Mouse (Mus musculus) hindbrain, embryonic 15.5 days (tissue): ENCODE results near the gene Fbh1. TPM values are rescaled to one million over a fixed set of nuclear protein-coding genes. Genes with fewer than 3 reads are reported as not detected.
"Not testable (repeated sequence)": the region's sequence is repeated elsewhere in the genome, so short reads cannot be mapped to it uniquely, and the experiment has no call there.

ENCODE experiments used
- ATAC-seq: fragments of 200-750 bp; cut with Nextera tagmentation; 2 replicates; pipeline ENCODE4 v1.8.0; 2017; ENCODE audit warnings: low read depth, moderate number of reproducible peaks, moderate TSS enrichment; ENCODE audit not compliant: low FRiP score
- H3K27ac ChIP-seq: fragments of 300-500 bp; sonication (generic); replicated peaks from 2 replicates; pipeline ENCODE4 v1.5.1; 2015; ENCODE audit warnings: mild to moderate bottlenecking, inconsistent platforms
- H3K27me3 ChIP-seq: fragments of 300-500 bp; sonication (generic); 2 replicates; pipeline ENCODE4 v1.6.1; 2015; ENCODE audit warnings: control low read depth, inconsistent platforms
- H3K36me3 ChIP-seq: fragments of 300-500 bp; sonication (generic); 2 replicates; pipeline ENCODE4 v1.6.1; 2015; ENCODE audit warnings: control low read depth, inconsistent platforms
- H3K4me1 ChIP-seq: fragments of 300-500 bp; sonication (generic); replicated peaks from 2 replicates; pipeline ENCODE4 v1.6.1; 2015; ENCODE audit warnings: control low read depth, inconsistent platforms
- H3K4me2 ChIP-seq: fragments of 300-500 bp; sonication (generic); 2 replicates; pipeline ENCODE4 v1.6.1; 2015; ENCODE audit warnings: moderate library complexity, mild to moderate bottlenecking, inconsistent platforms
- H3K4me3 ChIP-seq: fragments of 300-500 bp; sonication (generic); 2 replicates; pipeline ENCODE4 v1.5.1; 2015; ENCODE audit warnings: mild to moderate bottlenecking, inconsistent platforms
- H3K9ac ChIP-seq: fragments of 300-500 bp; sonication (generic); 2 replicates; pipeline ENCODE4 v1.6.1; 2015; ENCODE audit warnings: inconsistent platforms
- H3K9me3 ChIP-seq: fragments of 300-500 bp; sonication (generic); 2 replicates; pipeline ENCODE4 v1.6.1; 2016; ENCODE audit warnings: control low read depth, inconsistent platforms
- WGBS: fragments of 180-500 bp; shearing (Covaris S2); methylation state at CpG from one replicate; pipeline ENCODE4 v1.1.7; 2015; 5-methylcytosine and 5-hydroxymethylcytosine counted together
- polyA plus RNA-seq: library from polyadenylated mRNA; unstranded; fragments of >200 nt; fragmentation: Nextera tagmentation; extraction: Ambion mirVana; gene quantifications from 2 replicates; pipeline ENCODE4 v1.2.1, GENCODE M21; 2015

The Fbh1 gene
- polyA plus RNA-seq, 1 experiment from 2014 or later, result 128 TPM

DNA sequence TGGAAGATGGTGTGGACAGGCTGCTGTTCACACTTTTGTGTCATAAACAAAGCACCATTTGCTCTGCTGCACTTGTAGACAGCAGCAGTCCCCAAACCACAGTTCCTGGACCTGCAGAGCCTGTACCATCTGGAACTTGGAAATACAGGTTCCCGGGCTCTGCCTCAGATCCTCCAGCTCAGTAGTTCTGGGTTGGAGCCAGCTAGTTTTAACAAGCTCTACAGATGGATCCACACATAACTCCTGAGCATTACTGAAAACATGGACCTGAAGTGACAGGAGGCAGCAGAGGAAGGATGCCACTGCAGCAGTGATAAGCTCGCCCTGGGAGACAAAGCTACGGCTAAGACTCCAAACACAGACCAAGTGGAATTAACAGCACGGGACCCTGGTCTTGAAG is 62.8 kb downstream of the Fbh1 start:
- no peak for ATAC-seq
- Histone ChIP-seq H3K9ac (no peak overlapping the region), H3K27ac (no peak overlapping the region), H3K4me1 (no peaks in the 10 kb centered on the region), H3K9me3 (no peaks in the 10 kb centered on the region), H3K36me3 (no peaks in the 10 kb centered on the region), H3K4me2 (no peak overlapping the region), H3K4me3 (no peak overlapping the region), H3K27me3 (no peaks in the 10 kb centered on the region)
- WGBS, result 87% methylated on average over 4 of the region's 4 CpGs

DNA sequence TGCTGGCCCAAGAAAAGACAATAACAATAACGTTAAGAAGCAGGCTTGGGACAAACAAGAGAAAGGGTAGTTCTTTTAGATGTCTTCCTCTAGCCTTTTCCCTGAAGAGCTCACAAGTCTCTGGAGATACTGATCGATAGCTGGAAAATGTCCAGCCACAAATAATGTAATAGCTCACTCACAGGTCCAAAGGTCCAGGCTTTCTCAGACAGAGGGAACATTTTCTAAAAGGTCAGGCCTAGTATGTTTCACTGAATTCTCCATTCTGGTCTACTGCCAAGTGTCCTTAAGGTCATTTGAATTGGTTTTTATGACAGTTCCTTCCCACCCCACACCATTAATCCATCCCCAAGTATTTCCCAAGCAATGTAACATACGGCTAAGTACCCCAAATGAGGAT is 64.4 kb downstream of the Fbh1 start:
- Histone ChIP-seq H3K27me3 (no peaks in the 10 kb centered on the region), H3K36me3 (no peaks in the 10 kb centered on the region), H3K27ac (no peak overlapping the region), H3K4me2 (no peak overlapping the region), H3K4me1 (no peaks in the 10 kb centered on the region), H3K9me3 (no peaks in the 10 kb centered on the region), H3K9ac (no peak overlapping the region), H3K4me3 (no peak overlapping the region)
- WGBS, result 70% methylated on average over 3 of the region's 3 CpGs
- no peak for ATAC-seq

DNA sequence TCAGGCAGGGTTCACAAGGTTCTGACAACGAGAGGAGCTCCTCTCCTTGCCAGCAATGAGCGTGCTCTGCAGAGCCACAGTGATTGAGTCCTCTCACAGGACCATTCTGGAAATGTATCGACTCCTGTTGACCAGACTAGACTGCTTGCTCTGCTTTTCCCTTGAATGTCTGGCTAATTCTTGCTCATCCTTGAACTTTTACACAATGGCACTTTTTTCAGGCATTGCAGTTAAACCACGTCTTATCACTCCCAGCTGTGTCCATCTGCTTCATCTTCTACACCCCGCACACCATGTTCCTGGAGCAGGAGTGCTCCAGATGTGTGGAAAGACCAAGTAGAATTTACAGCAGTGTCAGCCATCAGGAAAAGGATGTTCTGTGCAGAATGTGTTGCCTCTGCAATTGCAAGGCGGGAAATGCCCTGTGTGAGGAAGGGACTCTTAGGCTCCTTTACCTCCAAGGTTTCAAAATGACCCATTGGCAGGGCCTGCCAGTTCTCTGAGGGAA is 64.8 kb downstream of the Fbh1 start:
- Histone ChIP-seq H3K36me3 (no peaks in the 10 kb centered on the region), H3K9ac (no peak overlapping the region), H3K27ac (no peak overlapping the region), H3K4me3 (no peak overlapping the region), H3K4me1 (no peaks in the 10 kb centered on the region), H3K9me3 (no peaks in the 10 kb centered on the region), H3K27me3 (peaks cover 1% of the 10 kb centered on the region; the same call in 1 of the 2 replicates), H3K4me2 (no peak overlapping the region)
- 88% methylated on average over 6 of the region's 6 CpGs for WGBS
- no peak for ATAC-seq

DNA sequence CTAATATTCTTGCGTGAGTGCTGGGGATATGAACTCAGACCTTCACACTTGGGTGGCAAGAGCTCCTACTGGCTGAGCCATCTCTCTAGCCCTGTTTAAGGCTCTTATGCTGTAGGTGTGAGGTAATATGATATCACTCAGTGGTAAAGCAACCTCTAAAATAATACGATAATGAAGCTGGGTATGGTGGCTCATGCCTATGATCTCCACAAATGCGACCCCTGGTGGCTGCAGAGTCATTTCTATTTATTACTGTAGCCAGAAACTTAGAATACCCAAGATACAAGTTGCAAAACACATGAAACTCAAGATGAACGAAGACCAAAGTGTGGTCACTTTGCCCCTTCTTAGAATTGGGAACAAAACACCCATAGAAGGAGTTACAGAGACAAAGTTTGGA is 67.3 kb downstream of the Fbh1 start:
- Histone ChIP-seq H3K27me3 (peaks cover 19% of the 10 kb centered on the region), H3K4me1 (peaks cover 17% of the 10 kb centered on the region)
- not testable (repeated sequence) for H3K9me3 ChIP-seq, H3K27ac ChIP-seq, H3K4me3 ChIP-seq, H3K36me3 ChIP-seq, H3K4me2 ChIP-seq, H3K9ac ChIP-seq, ATAC-seq
- 54% methylated on average over 4 of the region's 4 CpGs for WGBS

DNA sequence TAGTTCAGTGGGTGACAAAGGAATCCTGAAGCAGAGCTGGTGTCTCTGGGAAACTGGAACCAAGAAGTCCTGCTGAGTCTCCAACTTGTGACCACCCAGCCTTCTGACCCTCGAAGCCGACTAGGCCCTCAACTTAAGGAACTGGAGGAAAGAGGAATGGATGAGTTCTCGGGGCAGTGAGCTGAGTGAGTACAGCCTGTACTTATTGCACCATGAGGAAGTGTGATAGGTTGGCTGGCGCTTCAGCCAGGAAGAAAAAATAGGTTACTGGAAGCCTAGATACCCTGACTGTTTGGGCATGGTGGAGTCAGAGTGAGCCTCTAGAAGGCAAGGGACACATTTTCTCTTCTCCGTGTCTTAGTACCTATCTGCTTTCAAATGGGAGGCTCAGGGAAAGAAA is 68.8 kb downstream of the Fbh1 start:
- WGBS, result 92% methylated on average over 5 of the region's 5 CpGs
- H3K27me3 ChIP-seq, result peaks cover 23% of the 10 kb centered on the region
- H3K9ac ChIP-seq, result no peak overlapping the region
- no peak overlapping the region for H3K4me2 ChIP-seq
- no peak overlapping the region for H3K4me3 ChIP-seq
- H3K4me1 ChIP-seq, result peaks cover 18% of the 10 kb centered on the region
- no peak overlapping the region for H3K27ac ChIP-seq
- H3K9me3 ChIP-seq, result no peaks in the 10 kb centered on the region
- no peaks in the 10 kb centered on the region for H3K36me3 ChIP-seq
- no peak for ATAC-seq

DNA sequence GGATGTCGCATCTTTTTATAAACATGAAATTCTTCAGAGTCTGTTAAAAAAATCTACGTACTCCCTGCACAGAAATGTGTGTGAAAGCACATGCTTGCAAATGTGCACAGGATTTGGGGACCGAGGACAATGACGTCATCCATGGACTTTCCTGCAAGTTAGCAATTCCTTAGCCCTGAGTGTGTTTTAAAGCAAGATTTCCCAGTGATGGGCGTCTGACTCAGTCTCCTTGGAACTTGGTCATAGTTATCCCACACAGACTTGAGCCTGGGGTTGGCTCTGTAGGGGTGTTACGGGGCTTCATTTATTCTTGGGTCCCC is 70.7 kb downstream of the Fbh1 start:
- H3K9ac ChIP-seq, result no peak overlapping the region
- peak overlapping the region; percentile 100 for H3K4me2 ChIP-seq
- peak overlapping the region; percentile 63; the same call in 1 of the 2 replicates for H3K4me3 ChIP-seq
- peaks cover 18% of the 10 kb centered on the region for H3K4me1 ChIP-seq
- WGBS, result 38% methylated on average over 6 of the region's 6 CpGs
- H3K36me3 ChIP-seq, result no peaks in the 10 kb centered on the region
- H3K9me3 ChIP-seq, result no peaks in the 10 kb centered on the region
- H3K27me3 ChIP-seq, result peaks cover 23% of the 10 kb centered on the region
- no peak for ATAC-seq
- H3K27ac ChIP-seq, result no peak overlapping the region

DNA sequence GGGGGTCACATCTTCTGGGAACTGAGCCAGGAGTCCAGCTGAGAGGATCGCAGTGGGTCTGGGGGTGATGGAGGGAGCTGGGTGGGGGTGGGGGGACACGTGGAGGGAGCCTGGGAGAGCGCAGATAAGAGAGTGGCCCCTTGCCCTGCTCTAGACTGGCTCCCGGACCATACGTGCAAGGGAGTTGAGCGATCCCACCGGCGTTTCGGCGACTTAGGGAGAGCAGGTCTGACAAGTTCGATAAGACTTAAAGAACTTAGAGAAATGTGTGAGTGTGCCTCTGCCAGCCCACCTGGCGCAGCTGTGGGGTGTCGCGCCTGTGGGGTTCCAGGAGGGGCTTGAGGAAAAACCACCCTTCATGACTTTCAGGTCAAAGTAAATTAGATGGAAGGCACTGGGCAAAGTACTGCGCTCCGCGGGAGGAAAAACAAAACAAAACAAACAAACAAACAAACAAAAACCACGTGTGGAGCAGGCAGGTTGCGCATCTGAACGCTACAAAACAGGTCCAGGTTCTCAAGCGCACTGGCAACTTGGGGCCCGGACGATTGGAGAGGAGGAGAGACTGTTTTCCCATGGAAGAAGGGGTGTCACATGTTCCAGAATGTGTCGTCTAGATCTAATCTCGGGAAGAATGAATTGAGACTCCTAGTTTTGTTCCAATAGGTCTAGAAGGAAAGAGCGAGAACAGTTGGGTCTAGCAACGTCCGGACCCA is 71.2 kb downstream of the Fbh1 start:
- WGBS, result 4% methylated on average over 28 of the region's 28 CpGs
- peak; percentile 57 for ATAC-seq

DNA sequence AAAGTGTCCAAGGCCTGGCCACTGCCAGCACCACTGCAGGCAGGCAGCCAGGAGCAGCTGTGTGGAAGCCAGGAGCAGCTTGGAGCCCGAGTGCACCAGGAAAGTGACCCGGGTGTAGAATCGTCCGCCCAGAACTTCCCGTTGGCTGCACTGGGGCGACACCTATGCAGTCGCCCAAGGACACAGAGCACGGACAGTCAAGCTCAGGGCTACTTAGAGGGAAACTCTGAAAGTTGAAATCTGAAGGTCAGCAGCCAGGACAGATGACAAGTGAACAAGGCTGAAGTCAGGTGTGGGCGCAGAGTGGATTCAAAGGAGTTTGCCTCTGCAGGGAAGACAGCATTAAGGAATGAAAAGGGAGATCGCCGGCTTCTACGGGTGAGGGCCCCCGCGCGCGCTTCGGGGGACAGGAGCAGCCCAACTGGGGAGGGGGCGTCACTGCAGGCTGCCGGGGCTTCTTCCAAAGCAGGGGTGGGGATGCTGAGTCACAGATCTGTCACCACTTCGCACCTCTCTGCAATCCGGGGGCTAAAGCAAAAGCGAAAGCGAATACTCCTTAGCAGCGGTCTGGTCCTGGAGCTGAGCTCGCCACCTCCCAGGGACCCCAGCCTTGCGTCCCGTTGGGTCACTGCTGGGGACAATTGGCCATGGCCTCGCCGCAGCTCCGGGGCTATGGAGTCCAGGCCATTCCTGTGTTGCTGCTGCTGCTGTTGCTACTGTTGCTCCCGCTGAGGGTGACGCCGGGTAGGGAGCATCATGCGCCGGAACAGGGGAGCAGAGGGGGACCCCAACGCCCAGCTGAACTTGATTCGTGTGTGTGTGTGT is 72.0 kb downstream of the Fbh1 start, which contains the start of gene Il15ra:
Il15ra (plus strand) TSS at position 90 of the 825 bp plus-strand sequence.
- peaks cover 23% of the 10 kb centered on the region for H3K27me3 ChIP-seq
- no peaks in the 10 kb centered on the region for H3K36me3 ChIP-seq
- peaks cover 18% of the 10 kb centered on the region for H3K4me1 ChIP-seq
- no peak within 1 kb of the TSS for H3K27ac ChIP-seq
- H3K9me3 ChIP-seq, result no peaks in the 10 kb centered on the region
- WGBS, result under 1% methylated on average over 37 of the region's 37 CpGs
- H3K9ac ChIP-seq, result peak within 1 kb of the TSS; percentile 56
- H3K4me3 ChIP-seq, result peak within 1 kb of the TSS; percentile 63
- H3K4me2 ChIP-seq, result peak within 1 kb of the TSS; percentile 100
- peak; percentile 78 for ATAC-seq

More for the DNA sequence above, 71.2 kb downstream of the Fbh1 start:
- Histone ChIP-seq H3K36me3 (no peaks in the 10 kb centered on the region), H3K4me3 (peak overlapping the region; percentile 63), H3K27ac (no peak overlapping the region), H3K9me3 (no peaks in the 10 kb centered on the region), H3K4me2 (peak overlapping the region; percentile 100), H3K27me3 (peaks cover 23% of the 10 kb centered on the region), H3K4me1 (peaks cover 18% of the 10 kb centered on the region), H3K9ac (peak overlapping the region; percentile 56)

DNA sequence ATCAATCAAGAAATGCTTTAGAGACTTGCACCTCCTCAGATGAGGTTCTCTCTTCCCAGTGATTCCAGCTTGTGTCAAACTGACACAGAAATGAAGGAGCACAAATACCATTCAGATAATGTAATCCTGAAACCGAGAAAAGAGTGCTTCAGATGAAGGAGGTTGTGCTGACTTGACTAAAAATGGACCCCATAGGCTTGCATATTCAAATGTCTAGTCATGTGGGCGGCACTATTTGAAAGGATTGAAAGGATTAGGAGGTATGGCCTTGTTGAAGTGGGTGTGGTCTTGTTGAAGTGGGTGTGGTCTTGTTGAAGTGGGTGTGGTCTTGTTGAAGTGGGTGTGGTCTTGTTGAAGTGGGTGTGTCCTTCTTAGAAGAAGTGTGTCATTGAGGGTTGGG is 77.5 kb downstream of the Fbh1 start:
- H3K27me3 ChIP-seq, result peaks cover 3% of the 10 kb centered on the region; the same call in 1 of the 2 replicates
- H3K4me3 ChIP-seq, result no peak overlapping the region
- 92% methylated on average over 2 of the region's 2 CpGs for WGBS
- no peak overlapping the region for H3K27ac ChIP-seq
- no peak for ATAC-seq
- no peak overlapping the region for H3K9ac ChIP-seq
- no peaks in the 10 kb centered on the region for H3K36me3 ChIP-seq
- no peaks in the 10 kb centered on the region for H3K9me3 ChIP-seq
- H3K4me1 ChIP-seq, result no peaks in the 10 kb centered on the region
- H3K4me2 ChIP-seq, result no peak overlapping the region

DNA sequence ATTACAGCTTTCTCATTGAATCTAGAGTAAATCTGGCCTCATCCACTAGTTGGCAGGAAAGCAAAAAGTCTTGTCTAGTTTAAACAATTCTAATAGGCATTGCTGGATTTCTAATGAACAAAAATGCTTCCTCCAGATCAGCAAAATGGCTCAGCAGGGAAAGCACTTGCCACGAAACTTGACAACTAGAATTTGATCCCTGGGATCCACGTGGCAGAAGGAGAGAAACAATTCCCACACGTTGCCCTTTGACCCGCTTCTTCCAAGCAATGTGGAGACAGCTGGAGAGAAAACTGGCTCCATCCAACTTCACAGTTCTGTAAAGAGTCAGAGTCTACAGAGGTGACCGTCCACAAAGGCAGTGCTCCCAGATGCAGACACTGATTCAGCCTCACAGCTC is 78.4 kb downstream of the Fbh1 start:
- Histone ChIP-seq H3K36me3 (no peaks in the 10 kb centered on the region), H3K9ac (no peak overlapping the region), H3K4me3 (no peak overlapping the region), H3K4me1 (no peaks in the 10 kb centered on the region), H3K4me2 (no peak overlapping the region), H3K9me3 (no peaks in the 10 kb centered on the region), H3K27me3 (no peaks in the 10 kb centered on the region), H3K27ac (no peak overlapping the region)
- no peak for ATAC-seq
- 53% methylated on average over 5 of the region's 5 CpGs for WGBS

DNA sequence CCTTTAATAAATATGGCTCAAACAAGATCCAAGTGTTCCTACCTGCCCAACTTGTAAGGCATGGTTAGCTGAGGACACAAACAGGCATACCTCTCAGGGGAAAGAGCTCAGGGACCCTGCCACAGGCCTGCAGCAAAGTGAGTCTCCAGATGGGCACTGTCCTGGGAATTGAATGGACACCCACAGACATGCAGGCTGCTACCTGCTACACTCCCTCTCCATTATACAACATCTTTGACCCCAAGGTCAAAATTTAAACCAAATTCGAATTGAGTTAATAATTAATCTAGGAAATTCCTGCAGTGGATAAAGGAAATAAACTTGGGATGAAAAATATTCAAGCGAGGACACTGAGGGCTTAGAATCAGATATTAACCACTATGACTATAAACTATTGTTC is 81.5 kb downstream of the Fbh1 start:
- no peak overlapping the region for H3K4me3 ChIP-seq
- H3K27me3 ChIP-seq, result no peaks in the 10 kb centered on the region
- no peaks in the 10 kb centered on the region for H3K9me3 ChIP-seq
- no peak overlapping the region for H3K27ac ChIP-seq
- H3K9ac ChIP-seq, result no peak overlapping the region
- ATAC-seq, result no peak
- no peak overlapping the region for H3K4me2 ChIP-seq
- no peaks in the 10 kb centered on the region for H3K36me3 ChIP-seq
- 73% methylated on average over 2 of the region's 2 CpGs for WGBS
- H3K4me1 ChIP-seq, result no peaks in the 10 kb centered on the region

DNA sequence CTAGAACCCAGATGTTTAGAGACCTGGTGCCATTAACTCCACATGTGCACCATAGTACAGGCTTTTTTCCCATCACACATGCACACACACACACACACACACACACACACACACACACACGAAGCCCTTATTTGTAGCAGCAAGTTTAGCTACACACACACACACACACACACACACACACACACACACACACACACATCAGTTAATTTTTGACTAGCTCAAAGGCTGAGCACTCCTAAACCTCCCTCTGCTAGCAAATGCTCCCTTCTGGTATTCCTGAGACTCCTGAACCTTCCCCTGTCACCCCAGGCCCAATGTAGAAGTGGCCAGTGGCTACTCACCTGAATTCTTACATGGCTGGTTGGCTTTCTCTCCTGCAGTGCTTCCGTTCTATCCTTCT is 83.3 kb downstream of the Fbh1 start:
- Histone ChIP-seq H3K27me3 (no peaks in the 10 kb centered on the region), H3K4me2 (no peak overlapping the region), H3K4me3 (no peak overlapping the region), H3K9ac (no peak overlapping the region), H3K4me1 (no peaks in the 10 kb centered on the region), H3K36me3 (no peaks in the 10 kb centered on the region), H3K9me3 (no peaks in the 10 kb centered on the region), H3K27ac (no peak overlapping the region)
- no peak for ATAC-seq
- WGBS, result 79% methylated on average over 2 of the region's 2 CpGs
